Mouse (Mus musculus) adrenal gland, postnatal 25 days (tissue): ENCODE data around the gene Urm1. TPM values are rescaled to one million over a fixed set of nuclear protein-coding genes. Genes with fewer than 3 reads are reported as not detected.
A peak's percentile ranks its signal among the peaks of the same experiment; 100 is the strongest.
"Not testable (repeated sequence)": the region's sequence is repeated elsewhere in the genome, so short reads cannot be mapped to it uniquely, and the experiment has no call there.

Experiments used
- DNase-seq: peaks from one replicate; pipeline ENCODE4 v3.0.0; 2021; ENCODE audit warnings: mixed read lengths
- microRNA-seq, 2 experiments: library from miRNA; unstranded; fragments of <30 nt; microRNA quantifications; one replicate each; pipeline ENCODE4 v1.2.0; 2021
- total RNA-seq: library from RNA; stranded (reverse); gene quantifications from 2 replicates; pipeline ENCODE4 v1.2.3, GENCODE M21; 2021

The Urm1 gene
- total RNA-seq, 1 experiment from 2014 or later: 39.2 TPM

DNA sequence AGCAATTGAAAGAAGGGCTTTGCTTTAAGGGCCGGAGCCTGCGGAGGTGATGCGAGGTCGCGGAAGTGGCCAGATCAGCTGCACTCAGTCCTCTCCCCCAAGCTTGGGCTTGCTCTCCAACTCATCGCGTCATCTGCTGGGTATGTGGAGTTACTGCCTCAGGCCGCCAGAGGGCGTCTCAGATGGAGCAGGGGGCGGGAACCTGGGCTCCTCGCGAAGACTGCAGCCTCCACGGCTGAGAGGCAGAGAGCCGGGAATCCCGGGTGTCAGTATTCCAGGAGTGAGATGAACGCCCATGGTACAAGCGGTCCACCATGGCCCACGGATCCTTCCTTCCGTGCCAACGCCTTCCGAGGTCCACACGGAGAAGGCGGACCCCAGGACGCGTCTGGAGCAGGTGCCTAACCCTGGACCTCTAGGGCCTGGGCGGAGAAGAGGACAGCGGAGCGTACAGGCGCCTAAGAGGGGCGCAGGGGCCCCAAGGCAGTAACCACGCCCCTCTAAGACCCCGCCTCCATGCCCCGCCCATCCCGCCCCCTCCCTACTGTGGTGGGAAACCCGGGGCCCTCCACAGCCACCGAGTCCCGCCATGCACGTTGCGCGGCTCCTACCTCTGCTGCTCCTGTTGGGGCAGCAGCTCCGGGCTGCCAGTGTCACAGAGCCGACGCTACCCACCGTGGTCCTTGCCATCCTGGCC is 49.2 kb downstream of the Urm1 start, which contains the start of gene Cercam:
Cercam (plus strand) TSS at position 216 of the 697 bp plus-strand sequence.
- DNase-seq: peak; percentile 86

DNA sequence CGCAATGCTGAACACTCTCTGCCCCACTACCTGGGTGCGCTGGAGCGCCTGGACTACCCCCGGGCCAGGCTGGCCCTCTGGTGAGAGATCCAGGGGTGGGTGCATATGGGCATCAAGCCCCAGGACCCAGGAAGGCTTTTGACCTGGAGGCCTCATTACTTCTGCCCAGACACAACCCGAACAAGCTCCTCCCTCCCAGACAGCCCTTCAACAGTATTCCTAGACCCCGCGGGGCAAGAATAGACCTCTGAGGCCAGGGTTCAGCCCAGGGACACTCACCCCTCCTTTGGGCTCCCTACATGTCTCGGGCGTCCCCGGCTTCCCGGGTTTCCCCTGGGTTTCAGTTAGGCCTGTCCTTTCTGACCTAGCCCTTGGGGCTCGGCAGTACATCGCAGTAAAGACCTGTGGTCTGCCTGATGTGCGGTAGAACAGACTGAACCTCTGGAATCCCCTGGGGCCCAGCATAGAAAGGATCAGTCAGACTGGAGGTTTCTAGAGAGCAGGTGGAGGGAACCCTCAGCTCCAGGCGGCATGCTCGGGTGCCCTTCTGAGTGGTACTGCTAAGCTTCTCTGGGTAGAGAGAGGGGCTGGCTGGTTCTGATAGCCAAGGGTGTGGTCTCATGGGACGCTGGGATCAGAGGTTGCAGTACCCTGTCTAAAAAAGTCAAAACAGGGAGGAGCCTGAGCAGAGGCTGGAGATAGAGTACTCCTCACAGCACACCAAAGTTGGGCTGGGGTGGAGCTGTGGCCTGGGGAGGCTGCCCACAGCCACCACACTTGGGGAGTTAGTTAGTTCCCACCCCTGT is 50.0 kb downstream of the Urm1 start:
- DNase-seq: no peak

DNA sequence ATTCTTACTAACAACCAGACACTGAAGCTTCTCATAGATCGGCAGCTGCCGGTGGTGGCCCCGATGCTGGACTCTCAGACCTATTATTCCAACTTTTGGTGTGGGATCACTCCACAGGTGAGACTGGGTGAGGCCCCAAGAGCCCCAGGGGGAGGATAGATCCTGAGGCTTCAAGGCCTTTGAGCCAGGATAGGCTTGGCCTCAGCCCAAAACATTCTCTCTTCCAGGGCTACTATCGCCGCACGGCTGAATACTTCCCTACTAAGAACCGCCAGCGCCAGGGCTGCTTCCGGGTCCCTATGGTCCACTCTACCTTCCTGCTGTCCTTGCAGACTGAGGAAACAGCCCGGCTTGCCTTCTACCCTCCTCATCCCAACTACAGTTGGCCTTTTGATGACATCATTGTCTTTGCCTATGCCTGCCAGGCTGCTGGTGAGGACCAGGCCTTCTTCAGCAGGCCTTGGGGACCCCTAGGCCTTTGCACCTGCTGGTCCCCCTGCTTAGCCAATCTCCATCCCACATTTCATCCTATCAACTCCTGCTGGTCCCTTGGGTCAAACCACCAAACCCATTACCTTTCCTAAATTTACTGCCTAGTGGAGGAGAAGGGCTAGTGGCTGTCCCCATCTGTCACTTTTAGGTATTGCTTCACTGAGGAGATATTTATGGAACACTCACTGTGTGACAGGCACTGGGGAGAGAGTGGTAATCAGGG is 52.9 kb downstream of the Urm1 start:
- no peak for DNase-seq

DNA sequence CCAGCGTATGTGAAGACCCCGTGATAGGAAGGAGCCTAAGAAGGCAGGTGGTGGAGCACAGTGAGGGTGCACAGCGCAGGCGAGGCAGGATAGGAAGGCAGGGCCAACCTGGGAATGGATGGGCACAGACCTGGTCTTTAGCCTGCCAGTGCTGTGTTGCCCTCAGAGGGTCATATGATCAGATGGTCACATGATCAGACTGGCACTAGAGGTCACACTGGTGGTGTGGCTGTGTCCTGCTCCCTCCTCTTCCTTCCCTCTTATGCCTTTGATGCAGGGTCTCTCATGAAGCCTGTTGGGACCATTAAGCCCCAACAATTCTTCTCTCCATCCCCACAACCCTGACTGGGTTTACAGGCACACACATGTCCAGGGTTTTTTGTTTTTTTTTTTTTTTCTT is 53.9 kb downstream of the Urm1 start:
- no peak for DNase-seq

DNA sequence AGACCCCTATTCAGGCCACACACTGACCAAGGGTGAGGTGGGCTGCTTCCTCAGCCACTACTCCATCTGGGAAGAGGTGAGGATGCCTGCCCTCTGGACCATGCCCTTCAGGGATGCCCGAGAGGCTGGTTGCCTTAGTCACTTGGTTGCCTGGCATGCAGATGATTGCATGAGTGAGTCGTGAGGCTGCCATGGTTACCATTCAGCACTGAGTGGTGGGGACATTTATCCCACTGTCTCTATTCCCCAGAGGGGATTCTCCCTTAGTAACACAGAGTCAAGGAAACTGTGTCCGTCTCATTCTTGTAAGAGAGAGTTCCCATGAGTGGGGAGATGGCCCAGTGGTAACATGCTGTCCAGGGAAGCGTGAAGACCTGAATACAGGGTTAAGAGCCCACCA is 58.2 kb downstream of the Urm1 start:
- no peak for DNase-seq

DNA sequence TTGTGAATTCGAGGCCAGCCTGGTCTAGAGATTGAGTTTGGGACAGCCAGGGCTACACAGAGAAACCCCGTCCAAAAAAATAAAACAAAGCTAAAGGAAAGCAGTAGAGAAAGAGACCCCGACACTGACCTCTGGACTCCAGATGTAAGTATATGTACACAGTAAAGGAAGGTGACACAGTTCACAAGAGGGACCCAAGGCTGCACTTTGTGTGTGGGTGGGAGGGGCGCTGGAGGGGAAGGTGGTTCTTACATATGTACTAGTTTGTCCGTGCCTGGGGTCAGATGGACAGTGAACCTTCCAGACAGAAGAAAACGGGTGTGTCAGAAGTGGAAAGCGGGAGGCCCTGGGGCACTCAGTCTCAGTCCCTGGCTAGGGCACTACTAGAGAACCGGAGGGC is 59.3 kb downstream of the Urm1 start:
- no peak for DNase-seq

DNA sequence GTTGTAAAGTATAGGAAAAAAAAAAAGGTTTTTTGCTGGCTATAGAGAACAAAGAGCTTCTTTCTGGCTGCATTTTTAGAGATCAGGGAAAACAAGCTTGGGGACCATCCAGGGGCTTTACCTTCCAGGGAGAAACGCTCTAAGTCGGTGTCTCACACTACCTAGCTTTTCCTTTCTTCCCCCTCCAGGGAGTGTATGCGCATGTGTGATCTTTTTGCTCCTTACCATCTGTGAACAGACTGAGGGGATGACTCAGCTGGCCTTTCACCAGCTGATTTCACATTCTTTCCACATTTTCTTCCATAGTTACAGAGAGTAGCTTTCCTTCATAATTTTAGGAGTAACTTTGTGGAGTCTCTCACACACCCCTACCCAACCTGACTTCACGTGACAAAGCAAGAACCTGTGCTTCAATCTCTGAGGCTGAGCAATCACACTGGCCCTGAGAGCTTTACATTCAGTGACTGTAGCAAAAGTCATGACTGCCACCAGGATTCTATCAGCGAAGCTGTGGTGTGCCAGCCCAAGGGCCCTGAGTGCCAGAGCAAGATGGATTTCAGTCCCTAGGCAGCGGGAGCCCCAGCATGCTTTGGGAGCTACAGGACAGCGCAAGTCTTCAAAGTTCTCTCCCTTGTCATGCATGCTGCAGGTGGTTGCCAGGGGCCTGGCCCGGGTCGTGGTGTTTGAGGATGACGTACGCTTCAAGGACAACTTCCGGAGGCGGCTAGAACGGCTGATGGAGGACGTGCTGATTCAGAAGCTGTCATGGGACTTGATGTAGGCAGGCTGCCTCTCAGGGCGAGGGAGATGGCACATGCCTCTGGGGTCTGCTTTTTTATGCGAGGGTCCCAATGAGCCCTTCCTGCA is 60.3 kb downstream of the Urm1 start:
- peak; percentile 74 for DNase-seq

DNA sequence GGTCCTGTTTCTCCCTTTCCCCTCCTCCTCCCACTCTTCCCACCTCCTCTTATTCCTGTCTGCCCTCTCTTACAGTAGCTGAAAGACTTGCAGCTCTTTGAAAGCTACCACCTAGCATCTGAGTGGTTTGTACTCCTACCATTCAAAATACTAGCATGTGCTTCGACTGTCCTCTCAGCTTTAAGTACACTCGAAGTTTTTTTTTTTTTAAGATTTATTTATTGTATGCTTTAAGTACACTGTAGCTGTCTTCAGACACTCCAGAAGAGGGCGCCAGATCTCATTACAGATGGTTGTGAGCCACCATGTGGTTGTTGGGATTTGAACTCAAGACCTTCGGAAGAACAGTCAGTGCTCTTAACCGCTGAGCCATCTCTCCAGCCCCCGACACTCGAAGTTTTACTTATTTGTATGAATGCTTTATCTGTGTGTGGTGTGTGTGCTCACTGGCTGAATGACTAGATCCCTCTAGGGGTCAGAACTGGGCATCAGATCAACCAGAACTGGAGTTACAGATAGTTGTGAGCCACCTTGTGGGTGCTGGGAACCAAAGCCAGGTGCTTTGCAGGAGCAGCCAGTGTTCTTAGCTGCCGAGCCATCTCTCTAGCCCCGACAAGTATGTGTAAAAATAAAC is 66.9 kb downstream of the Urm1 start:
- not testable (repeated sequence) for DNase-seq

DNA sequence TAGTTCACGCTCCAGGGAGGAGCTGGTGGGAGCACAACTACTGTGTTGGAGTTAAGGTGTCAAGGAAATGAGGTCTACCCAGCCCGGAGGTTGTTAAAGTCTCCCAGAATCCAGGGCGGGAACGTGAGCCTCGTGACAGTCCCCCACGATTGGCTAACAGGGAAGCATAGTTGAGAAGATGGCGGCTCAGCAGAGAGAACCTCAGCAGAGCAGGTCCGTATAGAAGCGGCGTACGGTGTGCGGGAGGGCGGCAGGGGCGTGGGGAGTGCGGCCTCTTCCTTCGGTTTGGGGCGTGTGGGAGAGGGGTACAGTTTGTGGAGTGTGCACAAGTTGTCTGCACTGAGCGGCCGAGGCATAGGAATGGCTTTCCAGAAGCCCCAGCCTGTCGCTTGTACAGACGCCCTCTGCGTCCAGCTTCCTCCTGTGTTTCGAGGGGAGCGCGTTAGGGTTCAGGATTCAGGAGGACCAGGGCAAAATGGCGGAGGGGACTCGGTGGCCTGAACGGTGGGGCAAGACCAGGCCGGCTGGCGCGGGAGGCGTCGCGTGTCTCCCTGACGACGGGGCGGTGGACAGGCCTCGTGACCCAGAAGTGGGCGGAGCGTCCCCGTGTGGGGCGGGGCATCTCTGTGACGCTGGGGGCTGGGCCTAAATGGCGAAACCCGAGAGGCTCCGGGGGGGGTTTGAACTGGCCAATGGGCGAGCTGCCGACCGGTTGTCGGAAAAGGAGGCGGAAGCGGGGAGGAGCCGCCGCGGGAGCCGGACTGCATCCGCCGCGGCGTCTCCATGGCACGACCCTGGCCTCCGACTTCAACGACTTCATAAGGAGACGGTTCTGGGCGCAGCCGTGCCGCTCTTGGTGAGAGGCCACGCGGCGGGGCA is 69.4 kb downstream of the Urm1 start, which contains the start of gene Odf2:
Odf2 (plus strand) TSS at position 156 of the 879 bp plus-strand sequence.
- peak; percentile 100 for DNase-seq

DNA sequence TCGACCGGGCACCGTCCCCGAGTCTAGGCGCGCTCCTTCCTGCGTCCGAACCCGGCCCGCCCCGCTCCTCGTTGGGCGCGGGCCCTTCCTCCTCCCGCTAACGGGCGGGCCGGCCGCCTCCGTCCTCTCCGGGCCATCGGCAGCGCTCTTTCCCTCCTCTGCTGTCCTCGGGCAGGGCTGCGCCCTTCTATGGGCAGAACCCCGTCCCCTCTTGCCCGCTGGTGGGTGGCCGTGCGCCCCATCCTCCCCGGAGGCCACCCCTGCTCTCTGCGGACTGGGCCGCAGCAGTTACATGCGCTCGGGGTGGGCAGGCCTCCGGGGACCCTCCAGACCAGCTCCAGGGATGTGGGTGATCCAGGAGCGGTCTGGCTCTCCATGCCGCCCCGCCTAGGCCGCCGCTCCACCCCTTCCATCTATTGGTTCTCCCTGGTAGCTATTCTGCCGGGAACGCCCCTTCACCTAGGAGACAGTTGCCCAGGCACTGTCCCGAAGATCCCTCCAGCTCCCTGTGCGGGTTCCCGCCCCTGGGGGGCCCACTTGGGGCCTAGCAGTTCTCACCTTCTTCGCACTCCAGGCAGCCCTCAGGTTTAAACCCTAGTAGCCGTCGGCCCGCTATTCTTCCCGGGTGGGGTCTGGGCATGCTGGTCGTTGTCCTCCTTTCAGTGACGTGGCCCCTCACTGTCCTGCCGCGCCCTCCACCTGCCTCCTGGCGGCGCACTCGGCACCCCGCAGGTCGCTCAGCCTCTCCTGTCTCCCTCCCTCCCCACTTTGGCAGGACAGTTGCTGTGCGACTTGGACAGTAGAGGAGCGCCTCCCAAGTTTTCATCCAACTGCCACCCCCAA is 70.3 kb downstream of the Urm1 start:
- DNase-seq: peak; percentile 88

DNA sequence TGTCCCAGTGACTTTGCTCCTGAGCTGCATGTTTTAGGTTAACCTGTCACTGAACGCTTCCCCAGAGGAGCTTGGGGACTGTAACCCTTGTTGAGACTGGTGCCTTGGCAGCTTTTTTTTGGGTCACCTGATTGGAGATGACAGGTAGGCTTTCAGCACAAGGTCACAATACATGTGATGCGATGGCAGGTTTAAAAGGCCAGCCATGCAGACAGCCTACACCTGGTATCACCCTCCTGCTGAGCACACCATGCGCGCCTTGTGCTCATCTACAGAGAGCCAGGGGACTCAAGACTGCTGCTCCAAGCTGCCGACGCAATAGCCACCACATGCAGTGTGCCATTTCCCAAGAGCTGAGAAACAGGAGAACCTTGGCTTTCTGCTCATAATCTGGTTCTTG is 71.9 kb downstream of the Urm1 start:
- DNase-seq: no peak

Small RNAs within 50 kb of the gene (microRNA-seq; reads per million reads assigned to microRNA genes)
- gene Mir219a-2 (0 reads per million in 2 experiments), gene Mir219b (0 reads per million in 2 experiments)

Other genes starting within 250 kb of the Urm1 start
- gene Rapgef1, start 200.4 kb upstream of the Urm1 start, total RNA-seq: 47.5 and 49.5 TPM in 2 replicates
- not detected in 2 replicates for gene Gm13420, start 68.4 kb upstream of the Urm1 start, total RNA-seq
- gene Gm13547, start 60.8 kb upstream of the Urm1 start, total RNA-seq: not detected in 2 replicates
- gene Coq4, start 32.6 kb upstream of the Urm1 start, total RNA-seq: 19.7 and 23.0 TPM in 2 replicates
- gene Trub2, start 31.6 kb upstream of the Urm1 start, total RNA-seq: 29.8 and 42.5 TPM in 2 replicates
- gene Slc27a4, start 17.4 kb upstream of the Urm1 start, total RNA-seq: 40.9 and 42.2 TPM in 2 replicates
- 11.3 and 11.6 TPM in 2 replicates for gene Cercam, start 49.1 kb downstream of the Urm1 start, total RNA-seq
- gene Odf2, start 69.1 kb downstream of the Urm1 start, total RNA-seq: 51.0 and 66.3 TPM in 2 replicates
- gene Gle1, start 115.4 kb downstream of the Urm1 start, total RNA-seq: 39.1 and 41.9 TPM in 2 replicates
- 206 and 225 TPM in 2 replicates for gene Sptan1, start 145.5 kb downstream of the Urm1 start, total RNA-seq
- gene Wdr34, start 228.8 kb downstream of the Urm1 start, total RNA-seq: 18.5 and 26.6 TPM in 2 replicates
- gene Set, start 237.3 kb downstream of the Urm1 start, total RNA-seq: 244 and 253 TPM in 2 replicates